Mouse (Mus musculus) small intestine, adult 2 months (tissue): ENCODE data around the gene Ankrd33.

Experiments used
- CTCF ChIP-seq: fragments of 200-500 bp; IDR thresholded peaks from 2 replicates; pipeline ENCODE4 v1.5.1; 2012; ENCODE audit warnings: low read depth, mild to moderate bottlenecking, control low read depth, inconsistent platforms, low read length, moderate library complexity, mixed read lengths; ENCODE audit not compliant: insufficient replicate concordance, insufficient read length; ENCODE audit errors: extremely low read depth
- POLR2A ChIP-seq: fragments of 200-500 bp; IDR thresholded peaks from 2 replicates; pipeline ENCODE4 v1.6.1; 2012; ENCODE audit warnings: low read depth, mild to moderate bottlenecking, control low read depth, inconsistent platforms, low read length, moderate library complexity

DNA sequence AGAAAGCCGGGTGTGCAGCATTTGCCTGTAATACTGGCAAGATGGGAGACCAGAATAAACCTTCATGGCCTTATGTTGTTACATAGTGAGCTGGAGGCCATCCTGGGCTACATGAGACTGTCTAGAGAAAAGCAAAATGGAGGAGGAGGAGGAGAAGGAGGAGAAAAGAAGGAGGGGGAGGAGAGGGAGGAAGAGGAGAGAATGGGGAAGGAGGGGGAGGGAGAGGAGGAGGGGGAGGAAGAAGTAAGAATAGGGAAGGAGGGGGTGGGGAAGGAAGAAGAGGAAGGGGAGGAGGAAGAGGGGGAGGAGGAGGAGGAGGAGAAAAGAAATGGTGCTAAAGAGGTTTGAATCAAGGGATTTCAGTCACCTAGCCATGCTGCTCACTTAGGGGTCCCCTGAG is 44.6 kb downstream of the Ankrd33 start:
- TF ChIP-seq POLR2A (no peak), CTCF (no peak)
